Mouse (Mus musculus): Measurements from ENCODE around the gene C87436.

- TF ChIP-seq POLR2A (IDR thresholded peaks at IDR 0.05; ENCODE audit: low read depth, low read length) (no peak), CTCF (conservative IDR thresholded peaks at IDR 0.05; ENCODE audit: insufficient read depth, insufficient read length, low read depth, low read length) (no peak)
Measured at GRCm38 (mm10) chr6:86439119-86439496, 934 bp downstream of the C87436 start.

Data from kidney, adult 2 months (tissue).